ENCODE assay signal across 30 mouse cellular contexts in genomic region chr2:73497572-73497971, GRCm38 (mm10). TPM values are rescaled to one million over a fixed set of nuclear protein-coding genes. Genes with fewer than 3 reads are reported as not detected.
A peak's percentile ranks its signal among the peaks of the same experiment; 100 is the strongest.
DNase-seq lines count a peak whose midpoint lies in the region; ATAC-seq and TF ChIP-seq lines count a peak whose summit lies in the region.
"Had no signal": no experiment of that assay in that cellular context is flagged by ENCODE, and none has a peak within 500 bp of the region (broad histone marks: within the 10 kb centered on the region; RNA-seq: fewer than 3 reads in every experiment).

No protein-coding gene starts in this region.

- peak; percentile 40 for DNase-seq in 3T3-L1 (ENCODE audit: low read depth, low spot score)
- no peak for DNase-seq in liver, embryonic 14.5 days (ENCODE audit: low read depth in 3 of 3, low spot score in 3 of 3)
- DNase-seq in cerebellum, adult 9-11 months = no peak
- no peak for DNase-seq in heart, postnatal 14 days
- no peak for DNase-seq in left cerebral cortex, postnatal 4 days
- DNase-seq: adrenal gland, adult 8-10 months; cerebellum, adult 11-12 months; cerebellum, postnatal 14 days; gastrocnemius, adult 2 months; heart, adult 2 months; heart, postnatal 10 days; kidney, adult 9 months; kidney, postnatal 10 days; layer of hippocampus, adult 9-11 months; lung, adult 18-20 months; right cerebral cortex, postnatal 4 days; thymus, postnatal 25 days had no signal

- no peak for TF ChIP-seq CTCF in liver, embryonic 14.5 days (IDR thresholded peaks at IDR 0.05; ENCODE audit: low read depth)

- H3K9me3 ChIP-seq in liver, embryonic 14.5 days (ENCODE audit: control insufficient read depth, low read length) = no peaks in the 10 kb centered on the region
- no peaks in the 10 kb centered on the region for H3K9me3 ChIP-seq in stomach, embryonic 14.5 days (ENCODE audit: control insufficient read depth, low read depth, low read length)
- H3K9me3 ChIP-seq: heart, embryonic 13.5 days; limb, embryonic 12.5 days; neural tube, embryonic 12.5 days had no signal

- H3K4me3 ChIP-seq in brown adipose tissue, adult 24 weeks (ENCODE audit: insufficient read depth, low read depth, low read length) = no peak overlapping the region
- H3K4me3 ChIP-seq in liver, embryonic 14.5 days (ENCODE audit: insufficient read depth in 1 of 2, low read depth in 2 of 2, low read length in 2 of 2) = no peak overlapping the region
- no peak overlapping the region for H3K4me3 ChIP-seq in stomach, embryonic 14.5 days (ENCODE audit: low read depth, low read length)
- H3K4me3 ChIP-seq: erythroblast, embryonic 14.5 days; gastrocnemius, adult 2 months; heart, adult 2 months; heart, embryonic 13.5 days; limb, embryonic 12.5 days; myocyte; neural tube, embryonic 12.5 days had no signal

- peak; percentile 49; the same call in 1 of the 2 replicates for ATAC-seq in liver, embryonic 14.5 days (ENCODE audit: insufficient read depth)
- 0 out of 2 replicates have a peak, but pooled peaks have one; percentile 37 for ATAC-seq in stomach, embryonic 14.5 days (ENCODE audit: insufficient number of reproducible peaks, insufficient read depth, low FRiP score, low read depth)
- ATAC-seq: forebrain, embryonic 16.5 days; hindbrain, embryonic 16.5 days; lung, postnatal 0 days; midbrain, embryonic 16.5 days had no signal

- no peaks in the 10 kb centered on the region for H3K27me3 ChIP-seq in liver, embryonic 14.5 days (ENCODE audit: control insufficient read depth, insufficient read depth, low read length)
- no peaks in the 10 kb centered on the region for H3K27me3 ChIP-seq in stomach, embryonic 14.5 days (ENCODE audit: control insufficient read depth, insufficient read depth, low read length)
- H3K27me3 ChIP-seq: CH12.LX; heart, embryonic 13.5 days; limb, embryonic 12.5 days; neural tube, embryonic 12.5 days had no signal

- H3K27ac ChIP-seq in brown adipose tissue, adult 24 weeks (replicated peaks; ENCODE audit: low read depth, low read length) = peak overlapping the region; percentile 25; the same call in 1 of the 2 replicates
- no peak overlapping the region for H3K27ac ChIP-seq in liver, embryonic 14.5 days
- no peak overlapping the region for H3K27ac ChIP-seq in stomach, embryonic 14.5 days (ENCODE audit: low read length)
- H3K27ac ChIP-seq: limb, embryonic 12.5 days; neural tube, embryonic 12.5 days had no signal

- H3K9ac ChIP-seq in liver, embryonic 14.5 days (replicated peaks) = no peak overlapping the region
- no peak overlapping the region for H3K9ac ChIP-seq in stomach, embryonic 14.5 days (replicated peaks; ENCODE audit: low read depth, low read length)
- H3K9ac ChIP-seq: heart, embryonic 13.5 days; limb, embryonic 12.5 days; neural tube, embryonic 12.5 days had no signal

- WGBS in liver, embryonic 14.5 days (ENCODE audit: insufficient replicate concordance) = 34% methylated on average over 3 of the region's 3 CpGs
- WGBS in stomach, embryonic 14.5 days = 40% methylated on average over 3 of the region's 3 CpGs

- no peak overlapping the region for H3K4me2 ChIP-seq in liver, embryonic 14.5 days (ENCODE audit: low read depth)
- no peak overlapping the region for H3K4me2 ChIP-seq in stomach, embryonic 14.5 days (replicated peaks; ENCODE audit: low read depth, low read length)
- H3K4me2 ChIP-seq: heart, embryonic 13.5 days; limb, embryonic 12.5 days; midbrain, embryonic 11.5 days; neural tube, embryonic 12.5 days had no signal

- peaks cover 27% of the 10 kb centered on the region for H3K4me1 ChIP-seq in brown adipose tissue, adult 24 weeks (ENCODE audit: control insufficient read depth, insufficient read depth, insufficient read length, low read length)
- peaks cover 28 to 40% of the 10 kb centered on the region in 2 experiments for H3K4me1 ChIP-seq in liver, embryonic 14.5 days (replicated peaks; ENCODE audit: control insufficient read depth in 2 of 2, insufficient read depth in 2 of 2, low read length in 1 of 2)
- H3K4me1 ChIP-seq in stomach, embryonic 14.5 days (ENCODE audit: control insufficient read depth, insufficient read depth, low read length) = peaks cover 15% of the 10 kb centered on the region; the same call in 1 of the 2 replicates

- intact Hi-C loops in heart, postnatal 14 days (cut with DNase I) = no loop called here
- intact Hi-C loops in left cerebral cortex, postnatal 4 days (cut with DNase I) = no loop called here

- TF ChIP-seq EP300 in liver, embryonic 14.5 days (IDR thresholded peaks at IDR 0.05; ENCODE audit: low read depth) = no peak

- H3K36me3 ChIP-seq in liver, embryonic 14.5 days (replicated peaks; ENCODE audit: control insufficient read depth, insufficient read depth, low read depth) = no peaks in the 10 kb centered on the region
- H3K36me3 ChIP-seq in stomach, embryonic 14.5 days (ENCODE audit: control insufficient read depth, insufficient read depth, low read length) = no peaks in the 10 kb centered on the region; the same call in 1 of the 2 replicates
- H3K36me3 ChIP-seq: heart, embryonic 13.5 days; neural tube, embryonic 12.5 days had no signal

RNA-seq across cellular contexts. Expression of gene Wipf1, which starts 32.0 kb away (rescaled TPM):
- 7.1 and 8.0 TPM in 2 replicates for polyA plus RNA-seq in brown adipose tissue, adult 24 weeks (2012; ENCODE audit: insufficient read depth, insufficient read length, missing spikeins)
- polyA plus RNA-seq in liver, embryonic 14.5 days (2012; rRNA removed) = 2.2 and 3.4 TPM in 2 replicates
- 4.1 and 5.7 TPM in 2 replicates for polyA plus RNA-seq in liver, embryonic 14.5 days (2014; fragmentation: Nextera tagmentation; extraction: Ambion mirVana)
- polyA plus RNA-seq in stomach, embryonic 14.5 days (2014; fragmentation: Nextera tagmentation; extraction: Ambion mirVana) = 11.5 and 12.0 TPM in 2 replicates
- total RNA-seq in heart, postnatal 14 days (2021) = 10 to 100 TPM; 18.8 to 19.4 TPM
- total RNA-seq in left cerebral cortex, postnatal 4 days (2021) = 1 to 10 TPM; 6.7 to 6.9 TPM
